Mouse (Mus musculus): ENCODE results near the gene Klb. TPM values are rescaled to one million over a fixed set of nuclear protein-coding genes. Genes with fewer than 3 reads are reported as not detected.

Gene Klb
- 5.3 TPM for polyA plus RNA-seq (2014; fragmentation: Illumina TruSeq; extraction: RNeasy Lipid Tissue Mini Kit (QIAGEN cat#74804); ENCODE audit: low read depth, low replicate concordance)

GRCm38 (mm10) chr5:65348168-65348567, at the start of gene Klb:
Gene Klb, plus strand, starts transcription at chr5:65348314.

GRCm38 (mm10) chr5:65335298-65336074, 12.6 kb upstream of the Klb start, which contains the start of gene Rfc1:
Gene Rfc1, minus strand, starts transcription at chr5:65335670.

GRCm38 (mm10) chr5:65390648-65391644, 42.8 kb downstream of the Klb start, which contains the start of the genes Rpl9 and Lias:
Gene Rpl9, minus strand, starts transcription at chr5:65391444.
Gene Lias, plus strand, starts transcription at chr5:65391497.

Other genes with a start within 250 kb of the Klb start
- gene Klhl5, start 240.8 kb upstream of the Klb start, polyA plus RNA-seq (2014; fragmentation: Illumina TruSeq; extraction: RNeasy Lipid Tissue Mini Kit (QIAGEN cat#74804); ENCODE audit: low read depth, low replicate concordance) = 143 TPM
- 12.6 TPM for gene Wdr19, start 148.6 kb upstream of the Klb start, polyA plus RNA-seq (2014; fragmentation: Illumina TruSeq; extraction: RNeasy Lipid Tissue Mini Kit (QIAGEN cat#74804); ENCODE audit: low read depth, low replicate concordance)
- 49.6 TPM for gene Rfc1, start 12.6 kb upstream of the Klb start, polyA plus RNA-seq (2014; fragmentation: Illumina TruSeq; extraction: RNeasy Lipid Tissue Mini Kit (QIAGEN cat#74804); ENCODE audit: low read depth, low replicate concordance)
- gene Rpl9, start 43.1 kb downstream of the Klb start, polyA plus RNA-seq (2014; fragmentation: Illumina TruSeq; extraction: RNeasy Lipid Tissue Mini Kit (QIAGEN cat#74804); ENCODE audit: low read depth, low replicate concordance) = 580 TPM
- 116 TPM for gene Lias, start 43.2 kb downstream of the Klb start, polyA plus RNA-seq (2014; fragmentation: Illumina TruSeq; extraction: RNeasy Lipid Tissue Mini Kit (QIAGEN cat#74804); ENCODE audit: low read depth, low replicate concordance)
- gene Ugdh, start 87.6 kb downstream of the Klb start, polyA plus RNA-seq (2014; fragmentation: Illumina TruSeq; extraction: RNeasy Lipid Tissue Mini Kit (QIAGEN cat#74804); ENCODE audit: low read depth, low replicate concordance) = 208 TPM
- gene Gm43552, start 144.5 kb downstream of the Klb start, polyA plus RNA-seq (2014; fragmentation: Illumina TruSeq; extraction: RNeasy Lipid Tissue Mini Kit (QIAGEN cat#74804); ENCODE audit: low read depth, low replicate concordance) = not detected
- 229 TPM for gene Smim14, start 188.9 kb downstream of the Klb start, polyA plus RNA-seq (2014; fragmentation: Illumina TruSeq; extraction: RNeasy Lipid Tissue Mini Kit (QIAGEN cat#74804); ENCODE audit: low read depth, low replicate concordance)
- gene Ube2k, start 188.9 kb downstream of the Klb start, polyA plus RNA-seq (2014; fragmentation: Illumina TruSeq; extraction: RNeasy Lipid Tissue Mini Kit (QIAGEN cat#74804); ENCODE audit: low read depth, low replicate concordance) = 152 TPM

Measured in adrenal gland, adult 10 weeks (tissue).